Mouse (Mus musculus): ENCODE data around the gene Fbll1.
A peak's percentile ranks its signal among the peaks of the same experiment; 100 is the strongest.

The Fbll1 gene

DNA sequence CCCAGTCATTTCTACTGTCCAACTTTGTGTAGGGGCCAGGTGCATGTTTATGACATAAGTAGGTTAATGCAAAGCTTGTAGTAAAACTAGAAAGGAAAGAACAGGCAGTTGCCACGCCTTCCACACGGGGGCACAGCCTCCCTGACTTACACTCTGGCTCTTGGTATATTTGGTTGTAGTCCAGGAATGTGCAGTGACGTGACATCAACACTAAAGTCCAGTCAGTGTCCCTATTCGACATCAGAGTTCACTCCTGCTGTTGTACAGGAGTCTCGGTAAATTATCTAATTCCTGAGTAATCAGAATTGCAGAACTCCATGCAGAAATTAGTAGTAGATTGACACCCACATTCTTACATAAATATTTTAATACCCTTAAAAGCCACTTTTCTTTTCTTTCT lies 15.6 kb downstream of the Fbll1 start:
- DNase-seq (ENCODE audit: low read depth, low spot score) = peak; percentile 30

DNA sequence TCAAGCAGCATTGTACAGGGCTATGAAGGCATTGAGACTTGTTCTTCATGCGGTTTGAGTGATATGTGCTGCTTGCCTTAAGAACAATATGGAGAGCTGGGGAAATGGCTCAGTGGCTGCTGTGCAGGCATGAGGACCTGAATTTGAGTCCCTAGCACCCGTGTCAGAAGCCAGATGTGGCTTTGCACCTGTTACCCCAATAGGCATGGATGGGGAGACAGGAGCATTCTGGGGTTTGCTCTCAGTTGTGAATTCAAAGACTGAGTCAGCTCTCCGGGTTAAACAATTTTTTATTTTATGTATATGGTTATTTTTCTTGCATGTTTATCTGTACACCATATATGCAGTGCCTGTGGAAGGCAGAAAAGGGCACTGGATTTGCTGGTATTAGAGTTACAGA lies 16.2 kb downstream of the Fbll1 start:
- no peak for DNase-seq (ENCODE audit: low read depth, low spot score)

DNA sequence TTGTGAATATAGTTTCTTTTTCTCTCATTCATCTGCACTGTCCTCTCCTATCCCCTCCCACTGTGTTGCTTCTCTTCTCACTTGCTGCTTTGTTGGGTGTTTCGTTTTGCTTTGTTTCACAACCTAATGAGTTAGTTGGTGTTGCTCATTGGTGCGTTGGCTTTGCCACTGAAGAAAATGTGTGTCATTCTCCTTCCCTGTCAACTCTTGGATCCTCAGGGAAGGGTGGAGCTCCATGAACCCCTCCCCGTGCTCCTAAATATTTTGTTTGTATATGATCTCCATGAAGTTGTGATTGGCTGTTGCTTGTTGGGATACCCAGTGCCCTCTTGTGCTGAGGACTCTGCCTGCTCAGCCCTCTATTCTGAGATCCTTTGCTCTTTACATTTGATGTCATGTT lies 18.3 kb downstream of the Fbll1 start:
- no peak for DNase-seq (ENCODE audit: low read depth, low spot score)

DNA sequence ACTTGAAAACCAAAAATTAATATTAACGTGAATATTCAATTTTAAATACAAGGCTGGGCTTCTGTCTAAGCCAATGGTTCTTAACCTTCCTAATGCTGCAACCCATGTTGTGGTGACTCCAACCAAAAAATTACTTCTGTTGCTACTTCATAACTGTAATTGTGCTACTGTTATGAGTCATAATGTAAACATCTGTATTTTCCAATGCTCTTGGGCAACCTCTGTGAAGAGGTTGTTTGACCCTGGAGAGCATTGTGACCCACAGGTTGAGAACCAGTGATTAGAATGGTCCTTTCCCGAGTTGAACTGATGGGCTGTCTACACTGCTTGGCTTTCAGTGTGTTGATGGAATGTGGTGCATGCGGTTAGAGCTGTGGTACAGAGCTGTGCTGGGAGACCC lies 22.2 kb downstream of the Fbll1 start:
- DNase-seq (ENCODE audit: low read depth, low spot score) = no peak

DNA sequence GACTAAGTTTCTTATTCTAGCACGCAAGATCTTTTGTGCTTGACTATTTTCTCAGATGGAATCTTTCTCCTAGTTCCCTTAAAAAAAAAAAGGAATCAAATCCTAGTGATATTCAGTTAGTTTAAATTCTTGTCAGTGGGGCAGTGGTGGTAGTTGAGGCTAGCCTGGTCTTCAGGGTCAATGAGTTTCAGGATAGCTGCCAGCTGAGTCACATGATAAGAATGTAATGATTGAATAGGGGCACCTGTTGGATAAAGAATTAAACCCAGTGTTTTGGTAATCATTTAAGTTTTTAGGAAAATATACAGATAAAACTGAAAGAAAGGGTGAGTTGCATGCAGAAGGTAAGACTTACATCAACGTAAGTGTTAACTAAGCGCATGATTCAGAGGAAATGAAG lies 23.1 kb downstream of the Fbll1 start:
- no peak for DNase-seq (ENCODE audit: low read depth, low spot score)

DNA sequence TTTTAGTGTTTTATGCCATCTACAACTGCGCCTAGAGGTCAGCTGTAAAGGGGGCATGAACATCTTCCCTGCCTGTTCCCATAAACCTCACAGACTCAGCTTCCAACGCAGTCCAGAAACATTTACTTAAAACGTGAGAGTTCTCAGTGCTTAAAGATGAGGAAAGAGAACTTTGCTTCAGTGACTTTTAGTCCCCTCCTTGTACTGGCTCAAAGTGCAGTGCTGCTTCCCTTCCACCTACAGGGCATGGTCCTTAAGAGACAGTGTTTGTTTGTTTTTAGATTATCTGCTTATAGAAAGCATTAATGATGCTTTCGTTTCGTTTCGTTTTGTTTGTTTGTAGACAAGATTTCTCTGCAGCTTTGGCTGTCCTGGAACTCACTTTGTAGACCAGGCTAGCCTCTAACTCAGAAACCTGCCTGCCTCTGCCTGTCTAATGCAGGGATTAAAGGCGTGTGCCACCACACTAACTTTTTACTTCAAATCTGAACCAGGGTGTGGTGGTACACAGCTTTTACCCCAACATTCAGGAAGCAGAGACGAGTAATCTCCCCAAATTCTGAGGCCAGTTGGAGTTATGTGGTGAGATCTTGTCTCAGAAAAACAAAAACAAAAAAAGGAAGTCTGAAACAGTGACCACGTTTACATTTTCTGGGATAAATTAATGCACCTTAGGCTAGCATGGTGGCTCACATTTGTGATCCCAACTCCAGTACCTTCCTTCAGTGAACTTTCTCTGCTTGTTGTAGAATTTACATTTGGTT lies 27.8 kb downstream of the Fbll1 start:
- DNase-seq (ENCODE audit: low read depth, low spot score) = no peak

DNA sequence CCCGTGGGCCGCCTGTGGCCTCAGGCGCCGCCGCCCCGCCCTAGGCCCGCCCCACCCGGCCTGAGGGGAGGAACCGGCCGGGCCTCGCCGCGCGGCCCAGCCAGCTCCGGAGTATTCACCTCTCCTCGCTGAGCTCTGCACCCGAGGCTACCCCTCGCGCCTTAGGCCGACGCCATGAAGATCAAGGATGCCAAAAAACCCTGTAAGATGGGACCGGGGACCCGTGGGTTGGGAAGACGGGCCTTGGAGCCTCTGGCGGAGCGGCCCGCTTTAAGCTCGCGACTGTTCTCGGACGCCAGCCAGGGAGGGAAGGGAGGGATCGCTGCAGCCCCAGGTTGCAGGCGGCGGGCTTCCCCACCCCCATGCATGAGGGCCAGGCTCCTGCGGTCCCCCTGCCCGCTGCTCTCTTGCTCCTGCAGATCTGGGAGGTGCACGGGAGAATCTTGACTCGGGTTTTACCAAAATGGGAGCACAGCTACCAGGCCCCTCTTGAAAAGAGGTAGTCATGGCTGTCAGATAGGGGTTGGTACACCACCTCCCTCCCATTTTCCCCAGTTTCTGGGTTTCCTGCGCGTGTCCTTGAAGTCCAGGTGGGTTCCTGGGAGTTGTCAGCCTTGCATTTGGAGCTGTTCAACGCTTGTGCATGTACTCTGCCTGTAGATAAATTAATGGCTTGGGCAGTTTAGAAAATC lies 28.8 kb downstream of the Fbll1 start:
- DNase-seq (ENCODE audit: low read depth, low spot score) = peak; percentile 48

DNA sequence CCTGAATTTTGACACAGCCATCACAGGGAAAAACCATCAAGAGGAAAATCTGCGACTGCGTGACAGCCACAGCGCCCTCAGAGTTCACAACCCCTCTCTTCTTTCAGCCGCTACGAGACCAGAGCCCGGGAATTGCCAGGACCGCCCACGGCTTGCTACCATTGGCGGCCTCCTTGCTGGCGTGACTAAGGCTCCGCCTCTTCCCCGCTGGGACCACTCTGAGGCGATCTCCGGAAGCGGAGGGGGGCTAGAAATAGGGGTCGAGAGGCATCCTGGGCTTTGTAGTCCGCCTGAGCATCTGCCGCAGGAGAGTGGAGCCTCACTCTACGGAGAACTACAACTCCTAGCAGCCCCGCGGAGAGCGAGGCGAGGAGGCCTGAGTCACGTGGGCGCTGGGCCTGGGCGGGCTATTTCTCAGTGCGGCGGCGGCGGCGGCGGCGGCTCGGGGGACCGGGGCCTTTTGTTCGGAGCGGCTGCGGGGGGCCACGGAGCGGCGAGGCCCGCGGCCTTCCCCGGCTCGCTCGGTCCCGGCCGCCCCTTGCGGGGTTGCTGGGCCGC lies 29.4 kb downstream of the Fbll1 start, which contains the start of gene Pank3:
Gene Pank3, plus strand, starts transcription at position 297 of the 558 bp plus-strand sequence.
- DNase-seq (ENCODE audit: low read depth, low spot score) = peak; percentile 99

DNA sequence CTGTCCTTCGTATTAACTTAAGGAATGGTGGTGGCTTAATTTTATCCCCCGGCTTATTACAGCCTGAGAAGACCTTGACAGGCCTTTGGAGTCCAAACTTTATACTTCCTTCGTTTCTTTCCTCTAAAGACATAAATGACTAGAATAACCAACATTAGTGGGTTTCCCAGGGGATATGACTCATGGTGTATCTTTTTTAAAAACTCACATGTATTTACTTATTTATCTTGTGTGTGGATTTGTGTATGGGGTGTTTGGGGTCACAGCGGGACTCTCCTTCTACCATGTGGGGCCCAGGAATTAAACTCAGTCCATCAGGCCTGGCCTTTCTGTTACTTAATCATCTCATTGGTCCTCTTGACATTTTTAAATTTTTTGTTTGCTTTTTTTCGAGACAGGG lies 31.8 kb downstream of the Fbll1 start:
- DNase-seq (ENCODE audit: low read depth, low spot score) = no peak

DNA sequence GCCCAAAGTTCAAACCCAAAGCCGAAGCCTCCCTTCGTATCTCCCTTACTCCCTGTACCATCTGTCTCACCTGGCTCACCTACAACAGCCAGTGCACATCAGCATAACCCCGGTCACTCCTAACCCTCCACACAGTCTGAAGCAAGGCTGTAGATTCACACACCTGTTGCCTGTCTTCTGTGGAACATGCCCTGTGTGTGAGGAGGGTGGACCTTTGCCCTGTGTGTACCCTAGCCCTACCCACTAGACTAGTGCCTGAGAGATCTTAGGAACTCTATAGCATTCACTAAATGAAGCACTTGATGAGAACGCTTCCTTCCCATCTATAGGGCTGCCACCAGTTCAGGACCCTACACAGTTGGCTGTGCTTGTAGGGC lies 38.1 kb downstream of the Fbll1 start:
- DNase-seq (ENCODE audit: low read depth, low spot score) = no peak

DNA sequence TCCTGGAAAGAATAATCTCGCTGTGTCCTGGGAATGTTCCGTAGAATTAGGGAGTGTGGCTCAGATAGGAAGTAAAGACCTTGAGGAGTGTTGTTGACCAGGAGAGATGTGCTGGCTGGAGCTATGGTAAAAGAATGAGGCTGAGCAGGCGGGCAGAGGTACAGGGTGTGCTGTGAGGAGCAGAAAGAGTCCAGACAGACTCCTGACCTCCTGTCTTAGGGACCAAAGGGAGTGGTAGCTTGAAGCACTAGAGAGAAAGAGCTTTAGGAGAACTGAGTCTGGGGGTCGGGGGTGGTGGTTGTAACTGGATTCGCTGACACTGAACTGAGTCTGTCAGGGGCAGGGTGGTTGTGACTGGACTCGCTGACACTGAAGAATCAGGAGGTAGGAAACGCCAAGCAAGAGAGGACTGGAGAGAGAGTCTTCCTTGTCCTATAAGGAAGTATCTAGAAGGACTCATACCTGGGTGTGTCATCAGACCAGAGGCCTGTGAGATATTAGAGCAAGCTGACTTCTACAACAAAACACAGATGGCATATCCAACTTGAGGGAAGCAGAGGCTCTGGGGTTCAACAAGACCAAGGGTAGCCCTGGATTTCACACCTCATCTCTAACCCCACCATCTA lies 38.6 kb downstream of the Fbll1 start:
- no peak for DNase-seq (ENCODE audit: low read depth, low spot score)

DNA sequence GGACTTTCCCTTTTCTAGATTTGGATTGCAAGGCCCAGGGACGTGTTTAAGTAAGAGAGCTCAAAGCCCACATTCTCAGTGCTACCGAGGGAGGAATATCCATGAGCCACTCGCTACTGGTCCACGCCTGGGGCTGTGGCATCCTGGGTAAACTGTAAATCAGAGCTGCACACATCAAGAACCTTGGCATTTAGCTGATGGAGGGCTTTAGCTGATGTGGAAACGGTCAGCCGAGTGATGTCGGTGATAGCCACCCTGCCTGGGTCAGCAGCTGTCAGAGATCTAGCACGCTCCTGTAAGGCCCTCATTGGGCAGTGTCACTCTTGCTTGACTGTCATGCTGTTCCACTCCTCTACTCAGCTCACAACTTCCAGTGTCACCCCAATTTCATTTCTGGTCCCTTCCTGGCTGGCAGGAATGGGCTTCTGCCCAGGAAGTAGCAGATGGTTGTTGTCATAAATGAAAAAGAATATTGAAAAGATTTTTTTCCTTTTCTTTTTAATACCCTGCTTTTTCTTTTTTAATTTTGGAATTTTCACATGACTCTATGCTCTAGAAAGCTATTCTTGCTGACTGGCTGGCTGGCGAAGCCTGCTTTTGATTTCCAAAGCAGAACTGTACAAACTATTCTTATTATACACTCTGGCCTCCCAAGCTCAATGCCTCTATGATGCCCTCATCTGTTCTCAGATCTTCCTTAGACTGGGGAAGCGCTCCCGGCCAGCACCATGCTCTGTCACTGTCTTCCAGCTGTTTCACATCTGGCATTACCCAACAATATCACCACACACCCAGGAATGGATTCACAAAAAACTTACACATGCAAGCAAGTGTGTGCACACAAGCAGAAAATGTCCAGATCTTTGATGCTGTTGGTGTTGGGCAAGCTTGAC lies 42.0 kb downstream of the Fbll1 start:
- no peak for DNase-seq (ENCODE audit: low read depth, low spot score)

DNA sequence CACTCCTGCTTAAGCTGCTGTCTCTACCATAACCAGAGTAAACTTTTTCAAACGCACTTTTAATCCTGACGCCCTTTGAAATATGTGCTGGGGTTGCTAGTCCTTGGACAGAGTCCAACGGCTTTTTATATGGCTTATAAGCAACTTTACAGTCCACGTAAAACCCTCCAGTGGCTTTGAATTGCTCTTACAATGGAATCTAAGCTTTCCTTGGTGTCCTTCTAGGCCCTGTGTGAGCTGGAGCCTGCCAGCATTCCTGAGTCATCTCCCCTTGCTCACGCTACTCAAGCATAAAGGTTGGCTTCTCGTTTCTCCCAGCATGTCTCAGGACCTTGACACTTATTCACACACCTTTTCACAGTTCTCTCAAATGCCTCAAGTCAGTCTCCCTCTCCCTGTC lies 43.1 kb downstream of the Fbll1 start:
- no peak for DNase-seq (ENCODE audit: low read depth, low spot score)

DNA sequence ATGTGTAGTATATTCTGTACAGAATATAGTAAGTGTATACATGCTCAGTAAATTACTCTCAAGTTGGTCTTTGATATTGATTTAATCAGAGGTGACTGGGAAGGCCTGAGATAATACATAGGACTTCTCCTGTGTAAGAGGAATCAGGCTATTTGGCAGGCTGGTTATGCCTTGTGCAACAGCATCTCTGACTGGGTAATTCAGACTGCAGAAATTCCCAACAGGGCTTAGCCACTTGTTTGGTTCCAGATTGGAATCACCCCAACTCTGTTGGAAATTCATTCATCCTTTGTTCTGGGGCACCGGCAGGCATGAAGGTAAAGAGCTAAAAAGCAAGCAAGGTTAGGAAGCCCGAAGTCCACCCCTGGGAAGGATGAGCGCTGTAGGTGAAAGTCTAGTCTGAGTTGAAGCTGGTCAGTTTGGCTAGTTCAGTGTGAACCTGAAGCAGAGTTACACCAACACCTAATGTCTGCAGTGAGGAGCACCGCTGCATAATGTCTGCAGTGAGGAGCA lies 43.7 kb downstream of the Fbll1 start:
- no peak for DNase-seq (ENCODE audit: low read depth, low spot score)

DNA sequence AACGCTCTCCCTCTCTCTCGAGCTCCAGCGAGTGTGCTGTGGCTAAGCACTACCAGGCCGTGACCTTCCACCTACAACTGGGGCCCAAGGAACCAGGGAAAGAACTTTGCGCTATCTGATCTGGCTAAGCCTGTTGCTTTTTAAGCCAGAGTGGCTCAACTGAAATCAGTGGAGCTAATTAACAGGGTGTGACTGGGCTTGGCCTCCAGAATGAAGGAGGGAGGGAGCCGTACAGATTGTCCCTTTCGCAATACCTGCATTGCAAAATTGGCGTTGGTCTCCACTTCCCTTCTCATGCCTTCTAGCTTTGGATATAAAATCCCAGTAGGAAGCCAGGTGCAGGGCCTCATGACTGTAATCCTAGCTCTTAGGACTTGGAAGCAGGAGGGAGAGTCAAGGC lies 48.1 kb downstream of the Fbll1 start:
- no peak for DNase-seq (ENCODE audit: low read depth, low spot score)

Measured in ES-CJ7 (cell line).